Mouse (Mus musculus) cerebellum, adult 9-11 months (tissue): ENCODE results near the gene Nup205.

Experiments used
- DNase-seq: peaks from one replicate; pipeline ENCODE4 v3.0.0; 2022

The Nup205 gene

DNA sequence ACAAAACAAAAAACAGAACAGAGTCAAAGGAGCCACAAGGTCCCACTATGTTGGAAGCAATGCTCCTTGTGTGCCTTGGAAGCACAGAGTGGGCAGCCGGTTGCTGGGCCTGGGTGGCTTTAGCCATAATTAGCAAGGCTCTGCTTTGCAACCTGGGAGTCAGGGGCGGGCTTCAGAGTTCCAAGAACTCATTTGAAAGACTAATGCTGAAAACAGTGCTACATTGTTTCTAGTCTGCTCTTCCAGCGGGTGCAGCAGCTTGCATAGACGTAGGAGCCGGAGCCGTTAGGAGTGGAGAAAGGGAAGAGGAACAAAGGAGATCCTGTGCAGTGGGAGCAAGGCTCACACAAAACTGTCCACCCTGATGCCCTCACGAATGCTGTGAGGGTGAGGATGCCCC lies 111.7 kb downstream of the Nup205 start:
- DNase-seq, result no peak

DNA sequence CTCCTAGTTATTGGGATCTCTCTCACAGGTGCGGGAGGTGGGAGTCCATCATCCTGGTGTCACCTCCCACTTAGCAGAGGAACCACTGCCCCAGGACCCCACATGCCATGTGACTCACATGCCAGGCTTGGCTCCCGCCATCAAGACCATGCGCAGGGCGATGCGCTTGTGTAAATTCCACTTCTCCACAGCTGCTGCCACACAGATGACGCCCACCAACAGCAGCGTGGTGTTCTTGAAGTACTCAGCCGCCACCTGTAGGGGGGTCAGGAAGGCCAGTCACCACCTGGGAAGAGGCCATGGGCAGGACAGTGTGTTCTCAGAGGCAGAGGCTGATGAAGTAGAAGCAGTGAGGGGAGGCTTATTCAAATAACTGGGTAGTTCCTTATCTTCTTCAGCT lies 112.5 kb downstream of the Nup205 start:
- no peak for DNase-seq

DNA sequence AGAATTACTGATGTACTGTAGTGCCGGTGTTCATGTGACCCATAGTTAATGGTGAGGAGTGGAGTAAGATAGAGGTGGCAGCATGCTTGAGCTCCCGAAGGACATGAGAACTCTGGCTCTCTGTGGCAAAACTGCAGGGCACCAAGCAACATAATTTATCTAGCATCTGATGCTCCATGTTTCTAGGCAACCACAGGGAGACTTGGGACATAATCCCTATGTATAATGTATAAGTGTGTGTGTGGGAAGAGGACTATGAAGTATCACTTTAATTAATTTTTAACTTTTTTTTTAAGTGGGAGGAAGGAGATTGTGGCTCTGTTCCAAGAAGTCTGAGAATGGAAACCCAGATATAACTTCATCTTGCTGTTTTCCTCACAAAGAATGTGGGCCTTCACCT lies 117.7 kb downstream of the Nup205 start:
- DNase-seq, result no peak

DNA sequence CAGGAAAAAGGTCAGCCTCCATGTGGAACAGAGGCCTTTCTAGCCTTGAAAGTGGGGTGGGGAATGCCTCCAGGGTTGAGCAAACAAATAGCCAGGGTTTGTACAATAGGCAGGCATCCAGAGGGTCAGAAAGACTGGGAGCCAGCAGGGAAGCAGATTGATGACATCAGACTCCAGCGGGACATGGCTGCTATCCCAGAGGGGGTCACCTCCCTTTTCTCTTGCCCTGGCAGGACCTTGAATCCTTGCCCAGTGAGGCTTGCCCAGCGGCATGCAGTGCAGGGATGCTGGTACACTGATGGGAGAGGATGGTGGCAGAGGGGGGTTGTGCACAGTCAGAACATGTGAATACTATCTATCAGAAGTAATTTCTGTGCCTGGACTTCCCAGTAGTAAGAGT lies 119.8 kb downstream of the Nup205 start:
- peak; percentile 10 for DNase-seq
